Mouse (Mus musculus) lung, postnatal 14 days (tissue): ENCODE results near the gene Olfr898.

ENCODE experiments used
- DNase-seq: peaks from one replicate; pipeline ENCODE4 v3.0.0; 2021

Olfr898 gene

GRCm38 (mm10) chr9:38348111-38348510, at the start of gene Olfr898:
TSS of gene Olfr898 (plus strand) at chr9:38348411.
- no peak for DNase-seq

- no peak for DNase-seq
Observed at GRCm38 (mm10) chr9:38328760-38329159, 19.5 kb upstream of the Olfr898 start, which contains the start of gene Olfr25. TSS of gene Olfr25 (plus strand) at chr9:38329060.

GRCm38 (mm10) chr9:38366596-38366995, 18.4 kb downstream of the Olfr898 start, which contains the start of gene Olfr250:
TSS of gene Olfr250 (plus strand) at chr9:38366896.
- no peak for DNase-seq

GRCm38 (mm10) chr9:38376786-38377185, 28.6 kb downstream of the Olfr898 start, which contains the start of gene Olfr251:
TSS of gene Olfr251 (plus strand) at chr9:38377086.
- DNase-seq, result no peak

- no peak for DNase-seq
Observed at GRCm38 (mm10) chr9:38401398-38401797, 53.2 kb downstream of the Olfr898 start, which contains the start of gene Olfr147. TSS of gene Olfr147 (plus strand) at chr9:38401698.
